Mouse (Mus musculus): ENCODE data around the gene Iqgap2.

DNA sequence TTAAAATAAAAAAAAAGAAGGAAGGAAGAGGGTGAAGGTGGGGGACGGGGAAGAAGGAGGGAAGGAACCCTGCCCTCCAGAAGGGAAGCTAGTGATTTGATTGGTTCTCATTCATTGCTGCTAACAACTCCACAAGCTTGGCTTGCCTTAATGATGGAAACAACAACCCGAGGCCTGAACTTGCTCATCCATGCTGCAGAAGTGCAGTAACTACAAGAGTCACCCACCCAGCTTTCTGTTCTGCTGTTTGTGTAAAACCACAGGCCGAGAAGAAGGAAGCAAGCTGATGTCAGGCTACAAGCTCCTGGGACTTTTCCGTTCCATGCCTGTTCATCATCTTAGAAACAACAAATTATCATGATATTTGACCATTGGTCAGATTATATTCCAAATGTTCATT lies 176.4 kb downstream of the Iqgap2 start:
- TF ChIP-seq CTCF (IDR thresholded peaks at IDR 0.05; ENCODE audit: borderline replicate concordance, extremely low read depth, insufficient read depth, insufficient read length) = no peak
- no peak for TF ChIP-seq POLR2A (IDR thresholded peaks at IDR 0.05; ENCODE audit: borderline replicate concordance, extremely low read depth, insufficient read depth, insufficient read length, poor library complexity, severe bottlenecking)

All from brain, embryonic 14.5 days (tissue).